Mouse (Mus musculus): Measurements from ENCODE around the gene Nipbl. TPM values are rescaled to one million over a fixed set of nuclear protein-coding genes. Genes with fewer than 3 reads are reported as not detected.

Gene Nipbl
- polyA plus RNA-seq, 1 experiment from 2014 or later = 22.3 TPM

- H3K27ac ChIP-seq = no peak overlapping the region
- no peak overlapping the region for H3K4me2 ChIP-seq
- H3K4me1 ChIP-seq = no peaks in the 10 kb centered on the region
- no peak overlapping the region for H3K9ac ChIP-seq
- H3K4me3 ChIP-seq = no peak overlapping the region
- H3K9me3 ChIP-seq = no peaks in the 10 kb centered on the region
- no peaks in the 10 kb centered on the region for H3K27me3 ChIP-seq
- H3K36me3 ChIP-seq = no peaks in the 10 kb centered on the region
- WGBS = 85% methylated on average over 3 of the region's 3 CpGs
- ATAC-seq (ENCODE audit: insufficient number of reproducible peaks, insufficient read depth, low FRiP score, low TSS enrichment, low read depth) = no peak
These were observed 30.9 kb downstream of the Nipbl start for GRCm38 (mm10) chr15:8413356-8413755.

GRCm38 (mm10) chr15:8411873-8412272, 32.4 kb downstream of the Nipbl start:
- Histone ChIP-seq H3K27ac (no peak overlapping the region), H3K9ac (no peak overlapping the region), H3K27me3 (no peaks in the 10 kb centered on the region), H3K4me2 (no peak overlapping the region), H3K36me3 (no peaks in the 10 kb centered on the region), H3K4me3 (no peak overlapping the region), H3K4me1 (no peaks in the 10 kb centered on the region), H3K9me3 (no peaks in the 10 kb centered on the region)
- 81% methylated on average over 1 of the region's 1 CpGs for WGBS
- ATAC-seq (ENCODE audit: insufficient number of reproducible peaks, insufficient read depth, low FRiP score, low TSS enrichment, low read depth) = no peak

- Histone ChIP-seq H3K36me3 (no peaks in the 10 kb centered on the region), H3K9me3 (no peaks in the 10 kb centered on the region), H3K4me1 (no peaks in the 10 kb centered on the region), H3K27ac (no peak overlapping the region), H3K27me3 (no peaks in the 10 kb centered on the region), H3K9ac (no peak overlapping the region), H3K4me2 (no peak overlapping the region), H3K4me3 (no peak overlapping the region)
- no peak for ATAC-seq (ENCODE audit: insufficient number of reproducible peaks, insufficient read depth, low FRiP score, low TSS enrichment, low read depth)
- 86% methylated on average over 1 of the region's 1 CpGs for WGBS
These were observed 33.0 kb downstream of the Nipbl start for GRCm38 (mm10) chr15:8411168-8411837.

GRCm38 (mm10) chr15:8407082-8407481, 37.2 kb downstream of the Nipbl start:
- Histone ChIP-seq H3K27me3 (no peaks in the 10 kb centered on the region), H3K36me3 (no peaks in the 10 kb centered on the region), H3K9me3 (no peaks in the 10 kb centered on the region), H3K4me1 (no peaks in the 10 kb centered on the region), H3K4me3 (no peak overlapping the region), H3K9ac (no peak overlapping the region), H3K4me2 (no peak overlapping the region), H3K27ac (no peak overlapping the region)
- 87% methylated on average over 2 of the region's 2 CpGs for WGBS
- ATAC-seq (ENCODE audit: insufficient number of reproducible peaks, insufficient read depth, low FRiP score, low TSS enrichment, low read depth) = no peak

- H3K27me3 ChIP-seq = no peaks in the 10 kb centered on the region
- H3K4me2 ChIP-seq = no peak overlapping the region
- no peaks in the 10 kb centered on the region for H3K36me3 ChIP-seq
- no peak overlapping the region for H3K9ac ChIP-seq
- H3K9me3 ChIP-seq = no peaks in the 10 kb centered on the region
- H3K4me1 ChIP-seq = no peaks in the 10 kb centered on the region
- 95% methylated on average over 2 of the region's 2 CpGs for WGBS
- ATAC-seq (ENCODE audit: insufficient number of reproducible peaks, insufficient read depth, low FRiP score, low TSS enrichment, low read depth) = no peak
- H3K4me3 ChIP-seq = no peak overlapping the region
- H3K27ac ChIP-seq = no peak overlapping the region
These were observed 38.0 kb downstream of the Nipbl start for GRCm38 (mm10) chr15:8406219-8406618.

DNA sequence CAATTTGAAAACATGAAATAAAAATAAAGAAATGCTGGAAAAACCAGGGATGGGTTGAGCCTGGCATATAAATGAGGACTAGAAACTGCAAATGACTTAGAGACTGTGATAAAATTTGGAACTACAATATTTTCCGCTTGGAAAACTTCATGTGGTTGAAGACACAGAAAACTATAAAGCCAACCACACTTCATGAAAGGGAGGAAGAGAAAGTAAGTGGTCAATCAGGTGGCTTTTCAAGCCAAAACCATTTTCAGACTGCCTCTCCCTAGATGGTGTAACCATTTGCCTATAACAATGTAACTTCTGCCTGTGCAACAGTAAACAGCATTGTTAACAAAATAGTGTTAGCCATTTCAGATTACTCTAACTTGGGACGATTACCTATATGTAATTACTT, 41.7 kb downstream of the Nipbl start:
- H3K4me3 ChIP-seq = no peak overlapping the region
- ATAC-seq (ENCODE audit: insufficient number of reproducible peaks, insufficient read depth, low FRiP score, low TSS enrichment, low read depth) = no peak
- H3K36me3 ChIP-seq = no peaks in the 10 kb centered on the region
- no peak overlapping the region for H3K27ac ChIP-seq
- 88% methylated on average over 2 of the region's 2 CpGs for WGBS
- H3K9ac ChIP-seq = no peak overlapping the region
- H3K9me3 ChIP-seq = no peaks in the 10 kb centered on the region
- H3K4me1 ChIP-seq = no peaks in the 10 kb centered on the region
- no peak overlapping the region for H3K4me2 ChIP-seq
- H3K27me3 ChIP-seq = no peaks in the 10 kb centered on the region

GRCm38 (mm10) chr15:8401536-8401935, 42.7 kb downstream of the Nipbl start:
- Histone ChIP-seq H3K9ac (no peak overlapping the region), H3K27ac (no peak overlapping the region), H3K27me3 (no peaks in the 10 kb centered on the region), H3K4me2 (no peak overlapping the region), H3K4me3 (no peak overlapping the region), H3K36me3 (no peaks in the 10 kb centered on the region), H3K9me3 (no peaks in the 10 kb centered on the region), H3K4me1 (no peaks in the 10 kb centered on the region)
- 91% methylated on average over 2 of the region's 2 CpGs for WGBS
- no peak for ATAC-seq (ENCODE audit: insufficient number of reproducible peaks, insufficient read depth, low FRiP score, low TSS enrichment, low read depth)

- 89% methylated on average over 3 of the region's 3 CpGs for WGBS
- ATAC-seq (ENCODE audit: insufficient number of reproducible peaks, insufficient read depth, low FRiP score, low TSS enrichment, low read depth) = no peak
- no peaks in the 10 kb centered on the region for H3K9me3 ChIP-seq
These were observed 52.5 kb downstream of the Nipbl start for GRCm38 (mm10) chr15:8391764-8392163.

DNA sequence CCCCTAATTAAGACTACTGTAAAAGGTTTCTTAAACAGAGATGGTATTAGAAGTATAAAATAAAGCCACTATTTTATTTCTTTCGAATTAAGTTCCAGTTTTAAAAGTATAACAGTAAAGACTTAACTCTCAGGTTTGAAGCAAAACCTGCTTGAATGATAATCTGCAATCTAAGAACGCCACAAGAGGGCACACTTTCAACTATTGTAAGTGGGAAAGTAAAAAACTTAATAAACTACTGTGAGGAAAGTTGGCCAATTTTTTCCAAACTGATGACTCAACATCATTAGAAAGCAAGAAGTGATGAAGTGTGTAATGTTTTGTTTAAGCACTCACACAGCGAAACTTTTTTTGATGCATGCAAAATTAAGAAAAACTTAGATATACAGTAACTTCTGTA, 62.0 kb downstream of the Nipbl start:
- no peak overlapping the region for H3K27ac ChIP-seq
- no peaks in the 10 kb centered on the region for H3K36me3 ChIP-seq
- WGBS = 68% methylated on average over 3 of the region's 3 CpGs
- no peak overlapping the region for H3K9ac ChIP-seq
- no peak overlapping the region for H3K4me2 ChIP-seq
- no peak for ATAC-seq (ENCODE audit: insufficient number of reproducible peaks, insufficient read depth, low FRiP score, low TSS enrichment, low read depth)
- no peaks in the 10 kb centered on the region for H3K27me3 ChIP-seq
- no peak overlapping the region for H3K4me3 ChIP-seq
- H3K9me3 ChIP-seq = no peaks in the 10 kb centered on the region
- H3K4me1 ChIP-seq = no peaks in the 10 kb centered on the region

More at GRCm38 (mm10) chr15:8391764-8392163, 52.5 kb downstream of the Nipbl start:
- no peaks in the 10 kb centered on the region for H3K36me3 ChIP-seq
- no peaks in the 10 kb centered on the region for H3K4me1 ChIP-seq
- H3K9ac ChIP-seq = no peak overlapping the region
- no peak overlapping the region for H3K27ac ChIP-seq
- no peaks in the 10 kb centered on the region for H3K27me3 ChIP-seq
- H3K4me2 ChIP-seq = no peak overlapping the region
- H3K4me3 ChIP-seq = no peak overlapping the region

GRCm38 (mm10) chr15:8375657-8376056, 68.6 kb downstream of the Nipbl start:
- no peak overlapping the region for H3K27ac ChIP-seq
- no peak overlapping the region for H3K4me2 ChIP-seq
- H3K9me3 ChIP-seq = no peaks in the 10 kb centered on the region
- no peak overlapping the region for H3K4me3 ChIP-seq
- no peak for ATAC-seq (ENCODE audit: insufficient number of reproducible peaks, insufficient read depth, low FRiP score, low TSS enrichment, low read depth)
- 94% methylated on average over 1 of the region's 1 CpGs for WGBS
- H3K27me3 ChIP-seq = no peaks in the 10 kb centered on the region
- H3K4me1 ChIP-seq = no peaks in the 10 kb centered on the region
- H3K36me3 ChIP-seq = peaks cover 11% of the 10 kb centered on the region
- H3K9ac ChIP-seq = no peak overlapping the region

- Histone ChIP-seq H3K4me1 (no peaks in the 10 kb centered on the region), H3K4me2 (no peak overlapping the region), H3K9ac (no peak overlapping the region), H3K27ac (no peak overlapping the region), H3K36me3 (peaks cover 15% of the 10 kb centered on the region), H3K27me3 (no peaks in the 10 kb centered on the region), H3K9me3 (no peaks in the 10 kb centered on the region), H3K4me3 (no peak overlapping the region)
- WGBS = 64% methylated on average over 3 of the region's 3 CpGs
- ATAC-seq (ENCODE audit: insufficient number of reproducible peaks, insufficient read depth, low FRiP score, low TSS enrichment, low read depth) = no peak
These were observed 69.5 kb downstream of the Nipbl start for GRCm38 (mm10) chr15:8374724-8375123.

- ATAC-seq (ENCODE audit: insufficient number of reproducible peaks, insufficient read depth, low FRiP score, low TSS enrichment, low read depth) = no peak
- WGBS = 93% methylated on average over 2 of the region's 2 CpGs
- no peak overlapping the region for H3K4me2 ChIP-seq
- H3K36me3 ChIP-seq = peaks cover 31% of the 10 kb centered on the region
- H3K9ac ChIP-seq = no peak overlapping the region
- no peaks in the 10 kb centered on the region for H3K27me3 ChIP-seq
- no peak overlapping the region for H3K4me3 ChIP-seq
- H3K9me3 ChIP-seq = no peaks in the 10 kb centered on the region
- no peaks in the 10 kb centered on the region for H3K4me1 ChIP-seq
- H3K27ac ChIP-seq = no peak overlapping the region
These were observed 97.0 kb downstream of the Nipbl start for GRCm38 (mm10) chr15:8347104-8347773.
